Mouse (Mus musculus) CH12.LX (cell line): ENCODE results near the gene 4931428F04Rik. TPM values are rescaled to one million over a fixed set of nuclear protein-coding genes. Genes with fewer than 3 reads are reported as not detected.
A peak's percentile ranks its signal among the peaks of the same experiment; 100 is the strongest.

Experiments
- DNase-seq: peaks from one replicate; pipeline ENCODE4 v3.0.0-alpha.2; 2013; ENCODE audit errors: extremely low read depth
- H3K27ac ChIP-seq: 2 replicates; pipeline ENCODE4 v1.5.1; 2012; ENCODE audit warnings: low read depth, mild to moderate bottlenecking, control low read depth, moderate library complexity; ENCODE audit not compliant: insufficient read depth
- H3K27me3 ChIP-seq: replicated peaks from 2 replicates; pipeline ENCODE3; 2012; ENCODE audit warnings: inconsistent platforms
- H3K36me3 ChIP-seq, 2 experiments: replicated peaks in 1 of 2; 2 replicates each; pipeline versions ENCODE3 to v1.6.1; 2012; ENCODE audit warnings: inconsistent platforms in 1 of 2, low read length in 1 of 2, mild to moderate bottlenecking in 1 of 2, mixed read lengths in 1 of 2, moderate library complexity in 1 of 2; ENCODE audit not compliant: control insufficient read depth in 1 of 2, insufficient read depth in 1 of 2
- H3K4me1 ChIP-seq, 2 experiments: 2 replicates each; pipeline ENCODE4 v1.6.1; 2012; ENCODE audit warnings: inconsistent platforms in 1 of 2, moderate library complexity in 1 of 2; ENCODE audit not compliant: insufficient read depth in 2 of 2, control insufficient read depth in 1 of 2
- H3K4me2 ChIP-seq: 2 replicates; pipeline ENCODE4 v1.6.1; 2012; ENCODE audit warnings: low read depth, mild to moderate bottlenecking, control low read depth; ENCODE audit not compliant: poor library complexity, insufficient read depth, severe bottlenecking
- H3K4me3 ChIP-seq, 3 experiments: fragments of 150-350 bp in 1 of 3; sonication (generic) in 1 of 3; replicated peaks in 1 of 3; 2 replicates each; pipeline versions ENCODE3 to v1.5.1; 2011 to 2012; ENCODE audit warnings: low read depth in 2 of 3, low read length in 2 of 3, mild to moderate bottlenecking in 2 of 3, moderate library complexity in 2 of 3, control low read depth in 1 of 3, improper control_type of control experiment in 1 of 3, inconsistent platforms in 1 of 3, mixed read lengths in 1 of 3; ENCODE audit not compliant: poor library complexity in 1 of 3
- H3K79me2 ChIP-seq: replicated peaks from 2 replicates; pipeline ENCODE4 v1.6.1; 2012; ENCODE audit warnings: mild to moderate bottlenecking, moderate library complexity; ENCODE audit not compliant: control insufficient read depth, poor library complexity, insufficient read depth, severe bottlenecking; ENCODE audit errors: extremely low read depth
- H3K9ac ChIP-seq: 2 replicates; pipeline ENCODE4 v1.6.1; 2012; ENCODE audit warnings: low read depth, mild to moderate bottlenecking, control low read depth, moderate library complexity; ENCODE audit not compliant: insufficient read depth
- H3K9me3 ChIP-seq: replicated peaks from 2 replicates; pipeline ENCODE3; 2012; ENCODE audit warnings: low read length, inconsistent platforms, mixed read lengths
- BHLHE40 ChIP-seq: IDR thresholded peaks from 2 replicates; pipeline ENCODE4 v1.6.1; 2011; ENCODE audit warnings: mild to moderate bottlenecking, low read depth, low read length, improper control_type of control experiment
- CHD1 ChIP-seq: IDR thresholded peaks from 2 replicates; pipeline ENCODE4 v1.6.1; 2012; ENCODE audit warnings: low read depth, low read length, improper control_type of control experiment, inconsistent platforms
- CTCF ChIP-seq, 2 experiments: IDR thresholded peaks in 1 of 2; conservative IDR thresholded peaks in 1 of 2; 2 replicates each; pipeline ENCODE4 v1.5.1; 2011 to 2012; ENCODE audit warnings: low read depth in 2 of 2, low read length in 2 of 2, improper control_type of control experiment in 1 of 2, inconsistent platforms in 1 of 2, mild to moderate bottlenecking in 1 of 2, moderate library complexity in 1 of 2
- EP300 ChIP-seq: IDR thresholded peaks from 2 replicates; pipeline ENCODE4 v1.6.1; 2011; ENCODE audit warnings: low read length, improper control_type of control experiment
- ETS1 ChIP-seq: conservative IDR thresholded peaks from 2 replicates; pipeline ENCODE4 v1.6.1; 2012; ENCODE audit warnings: low read depth, mild to moderate bottlenecking, inconsistent platforms, low read length, improper control_type of control experiment, moderate library complexity
- HCFC1 ChIP-seq: IDR thresholded peaks from 2 replicates; pipeline ENCODE4 v1.6.1; 2012; ENCODE audit warnings: low read depth, mild to moderate bottlenecking, inconsistent platforms, low read length, improper control_type of control experiment
- JUND ChIP-seq: conservative IDR thresholded peaks from 2 replicates; pipeline ENCODE4 v1.6.1; 2011; ENCODE audit warnings: low read depth, low read length, improper control_type of control experiment
- KAT2A ChIP-seq: IDR thresholded peaks from 2 replicates; pipeline ENCODE4 v1.6.1; 2012; ENCODE audit warnings: low read length, improper control_type of control experiment, inconsistent platforms; ENCODE audit not compliant: insufficient replicate concordance
- MAZ ChIP-seq: IDR thresholded peaks from 2 replicates; pipeline ENCODE4 v1.6.1; 2012; ENCODE audit warnings: low read depth, mild to moderate bottlenecking, inconsistent platforms, low read length, improper control_type of control experiment, moderate library complexity
- MXI1 ChIP-seq: IDR thresholded peaks from 2 replicates; pipeline ENCODE4 v1.6.1; 2011; ENCODE audit warnings: mild to moderate bottlenecking, low read depth, low read length, improper control_type of control experiment
- POLR2A ChIP-seq: IDR thresholded peaks from 2 replicates; pipeline ENCODE4 v1.6.1; 2011; ENCODE audit warnings: low read depth, mild to moderate bottlenecking, improper control_type of control experiment, low read length
- USF1 ChIP-seq: IDR thresholded peaks from 2 replicates; pipeline ENCODE4 v1.6.1; 2014; ENCODE audit warnings: low read depth, mild to moderate bottlenecking, inconsistent platforms, low read length, improper control_type of control experiment
- USF2 ChIP-seq: conservative IDR thresholded peaks from 2 replicates; pipeline ENCODE4 v1.6.1; 2011; ENCODE audit warnings: low read depth, low read length, improper control_type of control experiment
- ZC3H11A ChIP-seq: IDR thresholded peaks from 2 replicates; pipeline ENCODE4 v1.6.1; 2012; ENCODE audit warnings: low read depth, mild to moderate bottlenecking, inconsistent platforms, low read length, improper control_type of control experiment
- dilution Hi-C: fragments of 300-500 bp; cut with MboI; formaldehyde crosslinking; loops from 2 replicates; pipeline ENCODE4 v1.14.3; 2020; ENCODE audit warnings: low sequenced_read_pairs; ENCODE audit not compliant: extremely low pct_unique_long_range_greater_than_20kb, extremely low pct_ligation_motif_present
- in situ Hi-C: fragments of 300-500 bp; cut with MboI; formaldehyde crosslinking; loops from 3 replicates; pipeline ENCODE4 v1.14.3; 2019; ENCODE audit warnings: low sequenced_read_pairs, low pct_ligation_motif_present, low pct_unique_long_range_greater_than_20kb, mixed read lengths
- polyA plus RNA-seq: library from polyadenylated mRNA; unstranded; fragments of >175 nt; gene quantifications from 2 replicates; pipeline ENCODE4 v1.2.1, GENCODE M21; 2012; ENCODE audit warnings: low read depth; ENCODE audit not compliant: insufficient read length
- total RNA-seq, 2 experiments: library from RNA; depleted of rRNA; stranded (reverse); fragments of 300-350 nt in 1 of 2; fragments of >200 nt in 1 of 2; gene quantifications; 2 replicates each; pipeline ENCODE4 v1.2.3; 2012 to 2014

The 4931428F04Rik gene
- total and polyA plus RNA-seq, 3 experiments, result 2.7 to 9.1 (median 4.7) TPM

DNA sequence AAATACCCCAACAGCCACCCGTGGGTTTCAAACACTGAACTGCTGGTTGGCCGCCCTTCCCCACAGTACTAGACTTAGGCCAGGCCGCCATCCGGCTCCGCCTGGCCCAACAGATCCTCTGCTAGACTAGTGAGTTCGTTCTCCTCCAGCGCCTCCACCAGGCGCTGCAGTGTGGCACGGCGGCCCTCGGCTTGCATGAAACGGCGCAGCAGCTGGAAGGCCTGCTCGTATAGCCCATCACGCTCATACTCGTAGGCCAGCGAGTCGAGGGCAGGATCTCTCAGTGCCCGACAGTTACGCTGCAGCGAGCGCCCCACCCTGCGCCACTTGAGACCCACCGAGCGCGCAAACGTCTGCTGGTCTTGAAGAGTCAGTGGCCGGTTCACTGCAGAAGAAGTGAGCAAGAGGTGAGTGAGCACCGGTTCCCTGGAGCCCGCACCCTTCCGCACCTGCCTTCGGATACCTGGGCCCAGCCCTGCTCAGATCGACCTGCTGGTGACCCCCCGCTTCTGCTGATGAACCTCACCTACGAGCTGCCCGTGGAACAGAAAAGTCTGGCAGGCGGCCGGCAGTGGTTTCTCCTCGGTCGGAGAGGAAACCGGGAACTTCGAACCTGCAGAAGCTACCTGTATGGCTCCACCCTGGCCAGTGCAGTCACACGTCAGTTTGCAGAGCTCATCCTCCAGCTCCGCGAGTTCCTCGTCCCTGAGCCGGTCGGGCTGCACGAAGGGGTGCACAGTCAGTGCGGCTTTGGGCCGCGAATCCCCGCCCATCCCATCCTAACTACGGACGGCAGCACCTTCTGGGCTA lies 30.5 kb downstream of the 4931428F04Rik start:
- Histone ChIP-seq H3K27me3 (no peaks in the 10 kb centered on the region), H3K27ac (no peak overlapping the region), H3K4me1 (peaks cover 12 to 43% of the 10 kb centered on the region in 2 experiments), H3K4me3 (no peak overlapping the region), H3K79me2 (no peaks in the 10 kb centered on the region)
- TF ChIP-seq CTCF (conservative IDR thresholded peaks at IDR 0.05 in 1 of 2, IDR thresholded peaks at IDR 0.05 in 1 of 2; ENCODE audit: low read depth in 2 of 2, low read length in 2 of 2) (no peak), KAT2A (no peak)
- TF ChIP-seq, all 38 proteins: peak for 0
- Histone ChIP-seq H3K9me3 (peaks cover 4% of the 10 kb centered on the region), H3K4me2 (no peak overlapping the region), H3K36me3 (peaks cover 15 to 53% of the 10 kb centered on the region in 2 experiments), H3K9ac (no peak overlapping the region)
- in situ Hi-C loops (loop anchor here (5.0 kb wide), 1 partner anchor 33 kb away; no protein-coding TSS in a partner anchor), dilution Hi-C loops (no loop called here)
- DNase-seq, result no peak

DNA sequence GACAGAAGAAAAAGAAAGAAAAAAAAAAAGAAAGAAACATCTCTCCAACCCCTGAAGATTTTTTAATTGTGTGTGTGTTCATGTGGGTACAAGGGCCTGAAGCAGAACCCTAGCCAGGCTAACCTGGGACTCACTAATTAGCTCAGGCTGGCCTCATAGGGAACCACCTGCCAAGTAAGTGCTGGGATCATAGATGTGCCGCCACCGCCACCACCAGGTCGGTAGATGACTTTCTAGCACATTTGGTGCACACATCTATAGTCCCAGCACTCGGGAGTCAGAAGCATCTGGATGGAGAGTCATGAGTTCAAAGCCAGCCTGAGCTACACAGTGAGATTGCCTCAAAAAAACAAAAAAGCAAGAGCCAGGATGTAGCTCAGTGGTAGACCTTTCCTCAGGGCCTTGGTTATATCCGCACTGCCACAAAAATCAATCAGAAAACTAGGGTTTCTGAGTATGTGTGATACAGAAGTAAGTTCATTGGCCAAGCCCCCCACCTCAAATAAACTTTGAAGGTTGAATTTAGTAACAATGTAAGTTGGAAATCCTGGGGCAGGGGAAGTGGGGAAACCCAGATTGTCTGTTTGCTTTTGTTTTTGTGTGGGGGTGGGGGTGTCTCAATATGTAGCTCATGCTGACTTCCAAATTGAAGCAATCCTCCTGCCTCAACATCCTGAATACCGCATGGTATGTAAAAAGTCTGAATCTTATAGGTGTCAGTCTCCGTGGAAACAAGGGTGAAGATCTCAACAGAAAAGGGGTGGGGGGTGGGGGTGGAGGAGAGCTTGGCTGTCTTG lies 32.1 kb downstream of the 4931428F04Rik start:
- dilution Hi-C loops, result no loop called here
- H3K4me1 ChIP-seq, result peaks cover 16 to 48% of the 10 kb centered on the region in 2 experiments

DNA sequence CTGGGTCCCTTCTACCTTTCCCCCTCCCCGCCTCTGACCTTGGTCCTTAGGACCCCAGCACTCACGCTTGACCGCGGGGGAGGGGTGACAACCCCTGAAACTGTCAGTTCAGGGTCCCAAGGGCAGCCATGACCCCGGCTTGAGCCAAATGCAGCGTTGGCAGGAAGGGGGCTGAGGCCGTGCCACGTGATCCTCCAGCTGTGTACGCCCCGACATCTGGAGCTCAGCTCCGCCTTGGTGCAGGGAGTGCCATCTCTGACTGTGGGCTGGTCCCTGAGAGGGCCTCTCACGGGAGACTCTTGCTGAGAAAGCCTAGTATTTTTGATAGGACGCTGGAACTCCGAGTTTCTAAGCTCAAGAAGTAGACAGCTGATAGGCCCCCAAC lies 34.7 kb downstream of the 4931428F04Rik start, which contains the start of gene B3gnt9:
B3gnt9 (minus strand) TSS at position 188 of the 385 bp plus-strand sequence.
- peak within 1 kb of the TSS; percentile 18 for H3K27ac ChIP-seq
- H3K4me1 ChIP-seq, result peaks cover 12 to 29% of the 10 kb centered on the region in 2 experiments
- H3K27me3 ChIP-seq, result no peaks in the 10 kb centered on the region
- in situ Hi-C loops, result loop anchor here (5.0 kb wide), 1 partner anchor 37 kb away; no protein-coding TSS in a partner anchor
- H3K4me3 ChIP-seq, result peak within 1 kb of the TSS; percentile 41 to 86 (median 53)
- H3K4me2 ChIP-seq, result peak within 1 kb of the TSS; percentile 69
- no peaks in the 10 kb centered on the region for H3K9me3 ChIP-seq
- dilution Hi-C loops, result no loop called here
- TF ChIP-seq MXI1 (peak; percentile 72), MAZ (peak; percentile 4), USF2 (peak; percentile 68), HCFC1 (no peak), BHLHE40 (peak; percentile 67), POLR2A (no peak), USF1 (peak; percentile 83)
- no peaks in the 10 kb centered on the region for H3K79me2 ChIP-seq
- H3K9ac ChIP-seq, result peak within 1 kb of the TSS; percentile 22
- no peak for DNase-seq
- peaks cover 43 to 85% of the 10 kb centered on the region in 2 experiments for H3K36me3 ChIP-seq

More for the DNA sequence above, 32.1 kb downstream of the 4931428F04Rik start:
- Histone ChIP-seq H3K79me2 (no peaks in the 10 kb centered on the region), H3K27ac (no peak overlapping the region), H3K36me3 (peaks cover 20 to 69% of the 10 kb centered on the region in 2 experiments), H3K4me3 (no peak overlapping the region), H3K27me3 (no peaks in the 10 kb centered on the region), H3K4me2 (no peak overlapping the region), H3K9ac (no peak overlapping the region), H3K9me3 (peaks cover 4% of the 10 kb centered on the region)
- in situ Hi-C loops, result loop anchor here (5.0 kb wide), 1 partner anchor 35 kb away; no protein-coding TSS in a partner anchor
- TF ChIP-seq CHD1 (no peak), MXI1 (no peak), ETS1 (no peak), JUND (no peak), ZC3H11A (no peak), CTCF (conservative IDR thresholded peaks at IDR 0.05 in 1 of 2, IDR thresholded peaks at IDR 0.05 in 1 of 2; ENCODE audit: low read depth in 2 of 2, low read length in 2 of 2) (no peak), EP300 (no peak)
- no peak for DNase-seq
